ENCODE assay signal across 8 mouse cellular contexts in genomic region chr1:23061614-23062373, GRCm38 (mm10). TPM values are rescaled to one million over a fixed set of nuclear protein-coding genes. Genes with fewer than 3 reads are reported as not detected.
DNase-seq lines count a peak whose midpoint lies in the region; ATAC-seq and TF ChIP-seq lines count a peak whose summit lies in the region.

No protein-coding gene starts in this region.

- no peak overlapping the region for H3K9ac ChIP-seq in hindbrain, embryonic 14.5 days
- H3K9ac ChIP-seq in stomach, embryonic 16.5 days (ENCODE audit: low read length): no peak overlapping the region

- peak; percentile 55 for TF ChIP-seq CTCF in gastrocnemius, adult 2 months (IDR thresholded peaks at IDR 0.05)
- peak; percentile 72 for TF ChIP-seq CTCF in left cerebral cortex, adult 2 months (IDR thresholded peaks at IDR 0.05)

- WGBS in hindbrain, embryonic 14.5 days: 27% methylated on average over 14 of the region's 14 CpGs
- WGBS in stomach, embryonic 16.5 days: 21% methylated on average over 14 of the region's 14 CpGs

- no peak for DNase-seq in gastrocnemius, adult 2 months
- no peak for DNase-seq in gastrocnemius, adult 8-10 months (ENCODE audit: low spot score in 2 of 2)
- peak; percentile 61 for DNase-seq in cerebellum, adult 9-10 months
- peak; percentile 87 for DNase-seq in hindbrain, embryonic 14.5 days (ENCODE audit: low spot score)
- DNase-seq in left cerebral cortex, adult 2 months (ENCODE audit: extremely low spot score in 1 of 2, low spot score in 2 of 2): peak; percentile 37 to 45

- H3K4me2 ChIP-seq in hindbrain, embryonic 14.5 days (replicated peaks): no peak overlapping the region
- no peak overlapping the region for H3K4me2 ChIP-seq in stomach, embryonic 16.5 days (ENCODE audit: low read depth, low read length)

- H3K36me3 ChIP-seq in hindbrain, embryonic 14.5 days (replicated peaks; ENCODE audit: control insufficient read depth, insufficient read depth): no peaks in the 10 kb centered on the region
- H3K36me3 ChIP-seq in stomach, embryonic 16.5 days (ENCODE audit: control insufficient read depth, insufficient read depth, low read length): no peaks in the 10 kb centered on the region

- ATAC-seq in frontal cortex, adult (ENCODE audit: low TSS enrichment): peak; percentile 86
- ATAC-seq in hindbrain, embryonic 14.5 days (ENCODE audit: low FRiP score): peak; percentile 96
- peak; percentile 80 for ATAC-seq in megakaryocyte progenitor cell, adult 5-6 weeks (replicated peaks; ENCODE audit: poor library complexity)
- peak; percentile 91 for ATAC-seq in stomach, embryonic 16.5 days (ENCODE audit: insufficient read depth, low FRiP score)

- no peaks in the 10 kb centered on the region for H3K9me3 ChIP-seq in hindbrain, embryonic 14.5 days (ENCODE audit: control insufficient read depth, low read length)
- no peaks in the 10 kb centered on the region for H3K9me3 ChIP-seq in stomach, embryonic 16.5 days (replicated peaks; ENCODE audit: control insufficient read depth, low read length)

- H3K27ac ChIP-seq in gastrocnemius, adult 2 months: no peak overlapping the region
- no peak overlapping the region for H3K27ac ChIP-seq in hindbrain, embryonic 14.5 days
- H3K27ac ChIP-seq in left cerebral cortex, adult 2 months: no peak overlapping the region
- no peak overlapping the region for H3K27ac ChIP-seq in stomach, embryonic 16.5 days (ENCODE audit: low read length)

- H3K4me3 ChIP-seq in gastrocnemius, adult 2 months: no peak overlapping the region
- H3K4me3 ChIP-seq in hindbrain, embryonic 14.5 days (replicated peaks; ENCODE audit: low read length): no peak overlapping the region
- H3K4me3 ChIP-seq in left cerebral cortex, adult 2 months: no peak overlapping the region
- 0 out of 2 replicates have a peak overlapping the region, but pooled peaks have one; percentile 6 for H3K4me3 ChIP-seq in stomach, embryonic 16.5 days (replicated peaks; ENCODE audit: low read length)

- no peaks in the 10 kb centered on the region for H3K4me1 ChIP-seq in hindbrain, embryonic 14.5 days (replicated peaks; ENCODE audit: control insufficient read depth, insufficient read depth, low read length)
- 0 out of 2 replicates have a peak, but pooled peaks cover 3% of the 10 kb centered on the region for H3K4me1 ChIP-seq in stomach, embryonic 16.5 days (ENCODE audit: control insufficient read depth, insufficient read depth, low read length)

- intact Hi-C loops in gastrocnemius, adult 2 months (cut with DNase I): no loop called here
- intact Hi-C loops in left cerebral cortex, adult 2 months (cut with DNase I): loop anchor here (5.0 to 10.0 kb wide), 5 partner anchors 71 to 454 kb away; partner anchors contain the start of gene Rims1

- H3K27me3 ChIP-seq in hindbrain, embryonic 14.5 days (ENCODE audit: control insufficient read depth, insufficient read depth, low read length): no peaks in the 10 kb centered on the region
- H3K27me3 ChIP-seq in stomach, embryonic 16.5 days (ENCODE audit: control insufficient read depth, insufficient read depth, low read length): no peaks in the 10 kb centered on the region

RNA-seq across cellular contexts. Expression of gene 4933415F23Rik, which starts 40.3 kb away (rescaled TPM):
- 1 to 10 TPM; 2.3 to 4.8 TPM for total RNA-seq in gastrocnemius, adult 2 months (2021)
- 10 to 100 TPM in 2 of 4 experiments, 1 to 10 TPM in 2; 5.5 to 19.5 (median 10.8) TPM for total RNA-seq in gastrocnemius, adult 8-10 months (2022)
- polyA plus RNA-seq in hindbrain, embryonic 14.5 days (2014; fragmentation: Nextera tagmentation; extraction: Ambion mirVana): not detected in 2 replicates
- not detected for total RNA-seq in left cerebral cortex, adult 2 months (2021)
- total RNA-seq in megakaryocyte progenitor cell, adult 5-6 weeks (2015): not detected in 2 replicates
- not detected in 2 replicates for total RNA-seq in megakaryocyte progenitor cell, adult 5-6 weeks (2017)
- polyA plus RNA-seq in stomach, embryonic 16.5 days (2015; fragmentation: Nextera tagmentation; extraction: Ambion mirVana): not detected in 2 replicates

Comparison
In these comparisons a context has a peak if more than half of its experiments do, and no peak if none do; other contexts are left out.
1. DNase-seq: peak in cerebellum, adult 9-10 months (single experiment), hindbrain, embryonic 14.5 days (single experiment) and left cerebral cortex, adult 2 months (2 of 2); none in gastrocnemius, adult 2 months (single experiment) and gastrocnemius, adult 8-10 months (0 of 2).
2. Peak in every context shown above with its lines, with median percentiles within 50 percentile points of each other: ATAC-seq.